Mouse (Mus musculus): Measurements from ENCODE around the gene Fbxw4. TPM values are rescaled to one million over a fixed set of nuclear protein-coding genes. Genes with fewer than 3 reads are reported as not detected.

The Fbxw4 gene
- polyA plus RNA-seq, 1 experiment from 2014 or later, result 8.4 TPM

- Histone ChIP-seq H3K4me2 (ENCODE audit: low read depth, low read length) (no peak overlapping the region), H3K9me3 (ENCODE audit: control insufficient read depth, low read length) (no peaks in the 10 kb centered on the region), H3K4me3 (ENCODE audit: low read depth, low read length) (no peak overlapping the region), H3K4me1 (ENCODE audit: control insufficient read depth, insufficient read depth, low read length) (no peaks in the 10 kb centered on the region), H3K9ac (replicated peaks; ENCODE audit: low read depth, low read length) (no peak overlapping the region), H3K36me3 (ENCODE audit: control insufficient read depth, insufficient read depth, low read length) (peaks cover 11% of the 10 kb centered on the region), H3K27me3 (ENCODE audit: control insufficient read depth, insufficient read depth, low read length) (no peaks in the 10 kb centered on the region), H3K27ac (ENCODE audit: low read depth, low read length) (no peak overlapping the region; the same call in 1 of the 2 replicates)
- ATAC-seq (ENCODE audit: low read depth), result peak; percentile 50; the same call in 1 of the 2 replicates
- 28% methylated on average over 6 of the region's 6 CpGs for WGBS
Observed at GRCm38 (mm10) chr19:45573861-45574267, 86.2 kb downstream of the Fbxw4 start.

- Histone ChIP-seq H3K9me3 (ENCODE audit: control insufficient read depth, low read length) (no peaks in the 10 kb centered on the region), H3K4me2 (ENCODE audit: low read depth, low read length) (no peak overlapping the region), H3K27ac (ENCODE audit: low read depth, low read length) (no peak overlapping the region), H3K36me3 (ENCODE audit: control insufficient read depth, insufficient read depth, low read length) (peaks cover 2% of the 10 kb centered on the region; the same call in 1 of the 2 replicates), H3K4me3 (ENCODE audit: low read depth, low read length) (no peak overlapping the region), H3K9ac (replicated peaks; ENCODE audit: low read depth, low read length) (no peak overlapping the region), H3K4me1 (ENCODE audit: control insufficient read depth, insufficient read depth, low read length) (0 out of 2 replicates have a peak, but pooled peaks cover 3% of the 10 kb centered on the region), H3K27me3 (ENCODE audit: control insufficient read depth, insufficient read depth, low read length) (no peaks in the 10 kb centered on the region)
- ATAC-seq (ENCODE audit: low read depth), result no peak
- WGBS, result 82% methylated on average over 6 of the region's 6 CpGs
Observed at GRCm38 (mm10) chr19:45573033-45573432, 87.1 kb downstream of the Fbxw4 start.

GRCm38 (mm10) chr19:45567367-45567766 is 92.7 kb downstream of the Fbxw4 start:
- Histone ChIP-seq H3K36me3 (ENCODE audit: control insufficient read depth, insufficient read depth, low read length) (no peaks in the 10 kb centered on the region), H3K4me2 (ENCODE audit: low read depth, low read length) (no peak overlapping the region), H3K9me3 (ENCODE audit: control insufficient read depth, low read length) (no peaks in the 10 kb centered on the region), H3K27me3 (ENCODE audit: control insufficient read depth, insufficient read depth, low read length) (no peaks in the 10 kb centered on the region), H3K4me3 (ENCODE audit: low read depth, low read length) (no peak overlapping the region), H3K9ac (replicated peaks; ENCODE audit: low read depth, low read length) (no peak overlapping the region), H3K4me1 (ENCODE audit: control insufficient read depth, insufficient read depth, low read length) (peaks cover 26% of the 10 kb centered on the region), H3K27ac (ENCODE audit: low read depth, low read length) (peak overlapping the region; percentile 29)
- WGBS, result 32% methylated on average over 14 of the region's 14 CpGs
- no peak for ATAC-seq (ENCODE audit: low read depth)

DNA sequence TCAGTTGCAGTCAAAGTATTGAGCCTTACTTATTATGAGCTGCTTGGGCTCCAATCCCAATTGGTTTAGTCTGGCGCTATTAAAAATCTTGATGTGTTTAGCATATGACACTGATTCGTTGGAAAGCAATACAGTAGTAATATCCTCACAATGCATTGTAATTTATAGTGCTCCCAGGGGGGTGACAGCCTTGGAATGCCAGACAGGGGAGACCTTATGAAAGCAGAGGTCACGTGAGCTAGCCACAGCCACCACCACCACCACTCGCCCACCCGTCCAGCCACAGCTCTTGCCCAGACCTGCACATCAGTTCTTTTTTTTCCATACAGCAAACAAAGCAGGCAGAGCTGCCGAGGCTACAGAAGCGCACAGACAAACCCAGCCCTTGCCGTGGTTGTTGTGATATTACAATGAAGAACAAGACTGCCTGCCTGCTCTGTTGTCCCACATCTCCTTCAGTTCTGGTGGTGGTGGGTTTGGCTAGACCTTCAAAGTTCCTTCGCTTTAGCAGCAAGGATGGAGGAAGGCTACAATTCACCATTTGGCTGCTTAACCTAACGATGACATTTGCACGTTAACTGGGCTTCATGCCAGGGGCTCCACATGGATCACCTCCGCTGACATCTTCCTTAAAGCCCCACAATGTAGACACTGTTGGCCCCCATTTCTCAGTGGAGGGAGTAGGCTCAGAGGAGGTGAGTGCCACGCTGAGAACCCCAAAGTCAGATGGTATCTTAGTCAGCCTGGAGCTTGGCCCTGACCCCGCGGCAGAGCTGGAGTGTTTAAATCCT is 94.0 kb downstream of the Fbxw4 start:
- ATAC-seq (ENCODE audit: low read depth), result peak; percentile 63; the same call in 1 of the 2 replicates
- 37% methylated on average over 15 of the region's 15 CpGs for WGBS
- H3K27me3 ChIP-seq (ENCODE audit: control insufficient read depth, insufficient read depth, low read length), result no peaks in the 10 kb centered on the region
- peak overlapping the region; percentile 71 for H3K27ac ChIP-seq (ENCODE audit: low read depth, low read length)
- H3K4me2 ChIP-seq (ENCODE audit: low read depth, low read length), result no peak overlapping the region; the same call in 1 of the 2 replicates
- H3K9ac ChIP-seq (replicated peaks; ENCODE audit: low read depth, low read length), result no peak overlapping the region
- no peak overlapping the region for H3K4me3 ChIP-seq (ENCODE audit: low read depth, low read length)
- no peaks in the 10 kb centered on the region for H3K9me3 ChIP-seq (ENCODE audit: control insufficient read depth, low read length)
- H3K36me3 ChIP-seq (ENCODE audit: control insufficient read depth, insufficient read depth, low read length), result no peaks in the 10 kb centered on the region
- peaks cover 26% of the 10 kb centered on the region for H3K4me1 ChIP-seq (ENCODE audit: control insufficient read depth, insufficient read depth, low read length)

GRCm38 (mm10) chr19:45560153-45560890 is 99.8 kb downstream of the Fbxw4 start, which contains the start of the genes Poll and Gm17018:
TSS of gene Poll (minus strand) at chr19:45560531.
TSS of gene Gm17018 (plus strand) at chr19:45560615.
- H3K27me3 ChIP-seq (ENCODE audit: control insufficient read depth, insufficient read depth, low read length), result no peaks in the 10 kb centered on the region
- H3K36me3 ChIP-seq (ENCODE audit: control insufficient read depth, insufficient read depth, low read length), result no peaks in the 10 kb centered on the region
- peak within 1 kb of the TSS; percentile 98 for H3K4me2 ChIP-seq (ENCODE audit: low read depth, low read length)
- H3K9me3 ChIP-seq (ENCODE audit: control insufficient read depth, low read length), result no peaks in the 10 kb centered on the region
- WGBS, result under 1% methylated on average over 35 of the region's 35 CpGs
- peak; percentile 89 for ATAC-seq (ENCODE audit: low read depth)
- H3K9ac ChIP-seq (replicated peaks; ENCODE audit: low read depth, low read length), result peak within 1 kb of the TSS; percentile 69
- peaks cover 8% of the 10 kb centered on the region; the same call in 1 of the 2 replicates for H3K4me1 ChIP-seq (ENCODE audit: control insufficient read depth, insufficient read depth, low read length)
- H3K4me3 ChIP-seq (ENCODE audit: low read depth, low read length), result peak within 1 kb of the TSS; percentile 53
- H3K27ac ChIP-seq (ENCODE audit: low read depth, low read length), result peak within 1 kb of the TSS; percentile 73

GRCm38 (mm10) chr19:45554136-45554535 is 106.0 kb downstream of the Fbxw4 start:
- no peak for ATAC-seq (ENCODE audit: low read depth)
- 90% methylated on average over 11 of the region's 11 CpGs for WGBS
- no peak overlapping the region for H3K4me3 ChIP-seq (ENCODE audit: low read depth, low read length)
- no peak overlapping the region for H3K4me2 ChIP-seq (ENCODE audit: low read depth, low read length)
- no peaks in the 10 kb centered on the region for H3K36me3 ChIP-seq (ENCODE audit: control insufficient read depth, insufficient read depth, low read length)
- H3K4me1 ChIP-seq (ENCODE audit: control insufficient read depth, insufficient read depth, low read length), result no peaks in the 10 kb centered on the region; the same call in 1 of the 2 replicates
- no peak overlapping the region for H3K9ac ChIP-seq (replicated peaks; ENCODE audit: low read depth, low read length)
- H3K27ac ChIP-seq (ENCODE audit: low read depth, low read length), result no peak overlapping the region
- H3K9me3 ChIP-seq (ENCODE audit: control insufficient read depth, low read length), result no peaks in the 10 kb centered on the region
- no peaks in the 10 kb centered on the region for H3K27me3 ChIP-seq (ENCODE audit: control insufficient read depth, insufficient read depth, low read length)

GRCm38 (mm10) chr19:45552187-45552586 is 107.9 kb downstream of the Fbxw4 start:
- H3K27ac ChIP-seq (ENCODE audit: low read depth, low read length), result no peak overlapping the region
- H3K4me3 ChIP-seq (ENCODE audit: low read depth, low read length), result no peak overlapping the region
- no peak overlapping the region for H3K9ac ChIP-seq (replicated peaks; ENCODE audit: low read depth, low read length)
- WGBS, result 63% methylated on average over 6 of the region's 6 CpGs
- H3K4me1 ChIP-seq (ENCODE audit: control insufficient read depth, insufficient read depth, low read length), result peaks cover 5% of the 10 kb centered on the region
- H3K36me3 ChIP-seq (ENCODE audit: control insufficient read depth, insufficient read depth, low read length), result no peaks in the 10 kb centered on the region
- H3K27me3 ChIP-seq (ENCODE audit: control insufficient read depth, insufficient read depth, low read length), result no peaks in the 10 kb centered on the region
- no peak overlapping the region for H3K4me2 ChIP-seq (ENCODE audit: low read depth, low read length)
- no peak for ATAC-seq (ENCODE audit: low read depth)
- no peaks in the 10 kb centered on the region for H3K9me3 ChIP-seq (ENCODE audit: control insufficient read depth, low read length)

DNA sequence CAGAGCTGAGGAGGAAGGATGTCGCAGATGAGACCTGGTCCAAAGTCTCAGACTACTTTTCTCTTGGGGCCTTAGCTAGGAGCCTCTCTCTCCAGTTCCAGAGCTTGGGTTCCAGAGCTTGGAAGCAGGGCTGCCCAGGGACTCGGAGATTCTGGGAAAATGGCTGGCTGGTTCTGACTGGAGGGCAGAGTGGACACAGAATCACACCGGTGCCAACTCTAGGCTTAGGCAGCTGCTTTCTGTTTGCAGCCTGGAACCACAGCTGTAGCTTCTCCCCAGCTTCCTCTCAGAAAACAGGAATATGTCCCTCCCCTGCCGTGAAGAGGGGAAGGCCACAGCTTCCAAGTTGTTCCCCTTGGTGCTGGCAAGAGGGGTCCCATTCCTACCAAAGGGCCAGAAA is 110.2 kb downstream of the Fbxw4 start:
- H3K4me1 ChIP-seq (ENCODE audit: control insufficient read depth, insufficient read depth, low read length), result peaks cover 7% of the 10 kb centered on the region
- no peak overlapping the region for H3K27ac ChIP-seq (ENCODE audit: low read depth, low read length)
- H3K36me3 ChIP-seq (ENCODE audit: control insufficient read depth, insufficient read depth, low read length), result no peaks in the 10 kb centered on the region
- H3K9ac ChIP-seq (replicated peaks; ENCODE audit: low read depth, low read length), result no peak overlapping the region
- H3K9me3 ChIP-seq (ENCODE audit: control insufficient read depth, low read length), result no peaks in the 10 kb centered on the region
- H3K4me2 ChIP-seq (ENCODE audit: low read depth, low read length), result no peak overlapping the region
- no peak overlapping the region for H3K4me3 ChIP-seq (ENCODE audit: low read depth, low read length)
- no peak for ATAC-seq (ENCODE audit: low read depth)
- 91% methylated on average over 4 of the region's 4 CpGs for WGBS
- H3K27me3 ChIP-seq (ENCODE audit: control insufficient read depth, insufficient read depth, low read length), result no peaks in the 10 kb centered on the region
